Mouse (Mus musculus) adrenal gland, postnatal 0 days (tissue): ENCODE results near the gene Slc6a19. TPM values are rescaled to one million over a fixed set of nuclear protein-coding genes. Genes with fewer than 3 reads are reported as not detected.

Source experiments
- polyA plus RNA-seq: library from polyadenylated mRNA; unstranded; fragments of >200 nt; fragmentation: Nextera tagmentation; extraction: Ambion mirVana; gene quantifications from 2 replicates; pipeline ENCODE4 v1.2.1, GENCODE M21; 2015

The Slc6a19 gene
- polyA plus RNA-seq, result 0.19 and 0.57 TPM in 2 replicates

GRCm38 (mm10) chr13:73704694-73705325 is at the start of gene Slc6a19:
Slc6a19 (minus strand) TSS chr13:73704865.

GRCm38 (mm10) chr13:73732742-73733700 is 28.4 kb upstream of the Slc6a19 start, which contains the start of gene Slc12a7:
Slc12a7 (plus strand) TSS chr13:73733094.

GRCm38 (mm10) chr13:73677853-73678252 is 26.8 kb downstream of the Slc6a19 start, which contains the start of gene Slc6a18:
Slc6a18 (minus strand) TSS chr13:73678023.

Other genes with a start within 250 kb of the Slc6a19 start
- 22.3 and 22.9 TPM in 2 replicates for gene Lpcat1, start 237.7 kb downstream of the Slc6a19 start, polyA plus RNA-seq
- 0.12 TPM in 1 of 2 replicates, not detected in the other for gene Slc6a3, start 168.1 kb downstream of the Slc6a19 start, polyA plus RNA-seq
- gene Clptm1l, start 100.9 kb downstream of the Slc6a19 start, polyA plus RNA-seq, result 77.7 and 118 TPM in 2 replicates
- gene Tert, start 78.0 kb downstream of the Slc6a19 start, polyA plus RNA-seq, result 0.85 and 2.8 TPM in 2 replicates
- 0.24 and 0.62 TPM in 2 replicates for gene Slc6a18, start 26.8 kb downstream of the Slc6a19 start, polyA plus RNA-seq
- gene Slc12a7, start 28.2 kb upstream of the Slc6a19 start, polyA plus RNA-seq, result 5.7 and 8.4 TPM in 2 replicates
- 2.6 and 3.6 TPM in 2 replicates for gene Nkd2, start 142.8 kb upstream of the Slc6a19 start, polyA plus RNA-seq
- gene Trip13, start 232.9 kb upstream of the Slc6a19 start, polyA plus RNA-seq, result 9.7 and 9.8 TPM in 2 replicates
- 25.9 and 35.3 TPM in 2 replicates for gene Brd9, start 232.9 kb upstream of the Slc6a19 start, polyA plus RNA-seq